Mouse (Mus musculus) midbrain, postnatal 0 days (tissue): ENCODE results near the gene D630036H23Rik. TPM values are rescaled to one million over a fixed set of nuclear protein-coding genes. Genes with fewer than 3 reads are reported as not detected.

Experiments
- ATAC-seq: fragments of 200-750 bp; cut with Nextera tagmentation; 2 replicates; pipeline ENCODE4 v1.8.0; 2017; ENCODE audit warnings: moderate number of reproducible peaks, mild to moderate bottlenecking, moderate TSS enrichment, moderate library complexity; ENCODE audit not compliant: low FRiP score
- DNase-seq: peaks from one replicate; pipeline ENCODE4 v3.0.0-alpha.2; 2015; ENCODE audit warnings: low spot score
- H3K27ac ChIP-seq: fragments of 300-500 bp; sonication (generic); 2 replicates; pipeline ENCODE4 v1.5.1; 2014; ENCODE audit warnings: low read depth, mild to moderate bottlenecking, low read length, mixed read lengths
- H3K27me3 ChIP-seq: fragments of 300-500 bp; sonication (generic); 2 replicates; pipeline ENCODE4 v1.6.1; 2014; ENCODE audit warnings: low read length, control low read depth, mixed read lengths; ENCODE audit not compliant: insufficient read depth
- H3K36me3 ChIP-seq: fragments of 300-500 bp; sonication (generic); 2 replicates; pipeline ENCODE4 v1.6.1; 2014; ENCODE audit warnings: low read length, control low read depth, mixed read lengths; ENCODE audit not compliant: insufficient read depth
- H3K4me1 ChIP-seq: fragments of 300-500 bp; sonication (generic); 2 replicates; pipeline ENCODE4 v1.6.1; 2014; ENCODE audit warnings: mild to moderate bottlenecking, control low read depth, antibody characterized with exemption, low read length, mixed read lengths; ENCODE audit not compliant: insufficient read depth
- H3K4me2 ChIP-seq: fragments of 300-500 bp; sonication (generic); 2 replicates; pipeline ENCODE4 v1.6.1; 2014; ENCODE audit warnings: low read depth, mild to moderate bottlenecking, low read length, mixed read lengths; ENCODE audit not compliant: poor library complexity, severe bottlenecking
- H3K4me3 ChIP-seq: fragments of 300-500 bp; sonication (generic); 2 replicates; pipeline ENCODE4 v1.5.1; 2014; ENCODE audit warnings: low read depth, mild to moderate bottlenecking, low read length, moderate library complexity
- H3K9ac ChIP-seq: fragments of 300-500 bp; sonication (generic); replicated peaks from 2 replicates; pipeline ENCODE4 v1.6.1; 2014; ENCODE audit warnings: mild to moderate bottlenecking, low read length, moderate library complexity, mixed read lengths; ENCODE audit not compliant: poor library complexity, severe bottlenecking
- H3K9me3 ChIP-seq: fragments of 300-500 bp; sonication (generic); 2 replicates; pipeline ENCODE4 v1.6.1; 2016; ENCODE audit warnings: low read length, control low read depth
- CTCF ChIP-seq: IDR thresholded peaks from 2 replicates; pipeline ENCODE4 v1.5.1; 2016; ENCODE audit warnings: antibody characterized with exemption, mild to moderate bottlenecking
- WGBS: fragments of 180-500 bp; shearing (Covaris S2); extraction: QIAGEN DNeasy Blood & Tissue Kit; methylation state at CpG from one replicate; pipeline ENCODE4 v1.1.7; 2014; 5-methylcytosine and 5-hydroxymethylcytosine counted together
- polyA plus RNA-seq: library from polyadenylated mRNA; unstranded; fragments of >200 nt; fragmentation: Nextera tagmentation; extraction: Ambion mirVana; gene quantifications from 2 replicates; pipeline ENCODE4 v1.2.1, GENCODE M21; 2015
- total RNA-seq: library from RNA; depleted of rRNA; stranded (reverse); fragments of >200 nt; gene quantifications from 2 replicates; pipeline ENCODE4 v1.2.3, GENCODE M21; 2014; rRNA removed

D630036H23Rik gene
- 1.4 and 4.8 TPM in 2 replicates for total RNA-seq
- polyA plus RNA-seq, result 3.1 and 3.2 TPM in 2 replicates

- peak within 1 kb of the TSS; percentile 96 for H3K9ac ChIP-seq
These were observed at the start of gene D630036H23Rik, which contains the start of gene Ispd for GRCm38 (mm10) chr12:36381441-36382340. Gene D630036H23Rik (minus strand): TSS chr12:36382181. Gene Ispd (plus strand): TSS chr12:36381450.

GRCm38 (mm10) chr12:36426163-36427045, 44.4 kb upstream of the D630036H23Rik start:
- Histone ChIP-seq H3K4me1 (no peaks in the 10 kb centered on the region), H3K27me3 (no peaks in the 10 kb centered on the region), H3K27ac (no peak overlapping the region), H3K9ac (no peak overlapping the region), H3K4me3 (no peak overlapping the region), H3K4me2 (no peak overlapping the region), H3K9me3 (no peaks in the 10 kb centered on the region), H3K36me3 (no peaks in the 10 kb centered on the region)
- no peak for TF ChIP-seq CTCF
- no peak for DNase-seq
- no peak; the same call in 1 of the 2 replicates for ATAC-seq
- 60% methylated on average over 15 of the region's 15 CpGs for WGBS

More at GRCm38 (mm10) chr12:36381441-36382340, at the start of gene D630036H23Rik, which contains the start of gene Ispd:
- peak within 1 kb of the TSS; percentile 87 for H3K4me2 ChIP-seq
- no peaks in the 10 kb centered on the region for H3K27me3 ChIP-seq
- ATAC-seq, result peak; percentile 94
- H3K9me3 ChIP-seq, result no peaks in the 10 kb centered on the region
- no peaks in the 10 kb centered on the region for H3K36me3 ChIP-seq
- 0 out of 2 replicates have a peak, but pooled peaks cover 4% of the 10 kb centered on the region for H3K4me1 ChIP-seq
- H3K4me3 ChIP-seq, result peak within 1 kb of the TSS; percentile 60
- peak; percentile 10; the same call in 1 of the 2 replicates for TF ChIP-seq CTCF
- H3K27ac ChIP-seq, result peak within 1 kb of the TSS; percentile 98
- DNase-seq, result peak; percentile 91
- under 1% methylated on average over 64 of the region's 64 CpGs for WGBS

GRCm38 (mm10) chr12:36425258-36425657, 43.3 kb upstream of the D630036H23Rik start:
- WGBS, result 88% methylated on average over 7 of the region's 7 CpGs

GRCm38 (mm10) chr12:36423677-36424076, 41.7 kb upstream of the D630036H23Rik start:
- TF ChIP-seq CTCF, result no peak
- WGBS, result 70% methylated on average over 10 of the region's 10 CpGs
- Histone ChIP-seq H3K36me3 (no peaks in the 10 kb centered on the region), H3K4me2 (no peak overlapping the region), H3K9me3 (no peaks in the 10 kb centered on the region), H3K9ac (no peak overlapping the region), H3K27me3 (no peaks in the 10 kb centered on the region), H3K4me1 (no peaks in the 10 kb centered on the region), H3K27ac (no peak overlapping the region), H3K4me3 (no peak overlapping the region)
- no peak for ATAC-seq
- no peak for DNase-seq

More at GRCm38 (mm10) chr12:36425258-36425657, 43.3 kb upstream of the D630036H23Rik start:
- no peak overlapping the region for H3K4me3 ChIP-seq
- no peaks in the 10 kb centered on the region for H3K36me3 ChIP-seq
- TF ChIP-seq CTCF, result no peak
- no peaks in the 10 kb centered on the region for H3K9me3 ChIP-seq
- H3K27ac ChIP-seq, result no peak overlapping the region
- DNase-seq (no peak), ATAC-seq (no peak)
- H3K4me2 ChIP-seq, result no peak overlapping the region
- H3K27me3 ChIP-seq, result no peaks in the 10 kb centered on the region
- H3K4me1 ChIP-seq, result no peaks in the 10 kb centered on the region
- no peak overlapping the region for H3K9ac ChIP-seq

GRCm38 (mm10) chr12:36395115-36395514, 13.1 kb upstream of the D630036H23Rik start:
- TF ChIP-seq CTCF, result no peak
- no peak overlapping the region for H3K4me3 ChIP-seq
- no peaks in the 10 kb centered on the region for H3K27me3 ChIP-seq
- H3K4me2 ChIP-seq, result no peak overlapping the region
- H3K9ac ChIP-seq, result no peak overlapping the region
- no peak for ATAC-seq
- no peaks in the 10 kb centered on the region for H3K4me1 ChIP-seq
- peaks cover 7% of the 10 kb centered on the region; the same call in 1 of the 2 replicates for H3K9me3 ChIP-seq
- peak; percentile 16 for DNase-seq
- whole genome bisulfite sequencing, result 90% methylated on average over 2 of the region's 2 CpGs
- no peak overlapping the region for H3K27ac ChIP-seq
- no peaks in the 10 kb centered on the region for H3K36me3 ChIP-seq
